Mouse (Mus musculus) forebrain, embryonic 15.5 days (tissue): ENCODE measurements around the gene Clec3a. TPM values are rescaled to one million over a fixed set of nuclear protein-coding genes. Genes with fewer than 3 reads are reported as not detected.

Experiments
- ATAC-seq: fragments of 200-750 bp; cut with Nextera tagmentation; replicated peaks from 2 replicates; pipeline ENCODE4 v1.8.0; 2017; ENCODE audit warnings: mild to moderate bottlenecking, moderate TSS enrichment, moderate library complexity
- H3K27ac ChIP-seq: fragments of 300-500 bp; sonication (generic); replicated peaks from 2 replicates; pipeline ENCODE4 v1.5.1; 2015; ENCODE audit warnings: mild to moderate bottlenecking, inconsistent platforms
- H3K27me3 ChIP-seq: fragments of 300-500 bp; sonication (generic); 2 replicates; pipeline ENCODE4 v1.6.1; 2015; ENCODE audit warnings: inconsistent platforms
- H3K36me3 ChIP-seq: fragments of 300-500 bp; sonication (generic); 2 replicates; pipeline ENCODE4 v1.6.1; 2015; ENCODE audit warnings: mild to moderate bottlenecking, inconsistent platforms
- H3K4me1 ChIP-seq: fragments of 300-500 bp; sonication (generic); 2 replicates; pipeline ENCODE4 v1.6.1; 2015; ENCODE audit warnings: inconsistent platforms
- H3K4me2 ChIP-seq: fragments of 300-500 bp; sonication (generic); replicated peaks from 2 replicates; pipeline ENCODE4 v1.6.1; 2015; ENCODE audit warnings: mild to moderate bottlenecking, inconsistent platforms
- H3K4me3 ChIP-seq: fragments of 300-500 bp; sonication (generic); 2 replicates; pipeline ENCODE4 v1.5.1; 2015; ENCODE audit warnings: mild to moderate bottlenecking, inconsistent platforms
- H3K9ac ChIP-seq: fragments of 300-500 bp; sonication (generic); replicated peaks from 2 replicates; pipeline ENCODE4 v1.6.1; 2015; ENCODE audit warnings: mild to moderate bottlenecking, inconsistent platforms
- H3K9me3 ChIP-seq: fragments of 300-500 bp; sonication (generic); 2 replicates; pipeline ENCODE4 v1.6.1; 2016; ENCODE audit warnings: inconsistent platforms
- WGBS: fragments of 180-500 bp; shearing (Covaris S2); methylation state at CpG from one replicate; pipeline ENCODE4 v1.1.7; 2015; ENCODE audit warnings: mixed read lengths; 5-methylcytosine and 5-hydroxymethylcytosine counted together
- polyA plus RNA-seq: library from polyadenylated mRNA; unstranded; fragments of >200 nt; fragmentation: Nextera tagmentation; extraction: Ambion mirVana; gene quantifications from 2 replicates; pipeline ENCODE4 v1.2.1, GENCODE M21; 2015

The Clec3a gene
- not detected in 2 replicates for polyA plus RNA-seq

DNA sequence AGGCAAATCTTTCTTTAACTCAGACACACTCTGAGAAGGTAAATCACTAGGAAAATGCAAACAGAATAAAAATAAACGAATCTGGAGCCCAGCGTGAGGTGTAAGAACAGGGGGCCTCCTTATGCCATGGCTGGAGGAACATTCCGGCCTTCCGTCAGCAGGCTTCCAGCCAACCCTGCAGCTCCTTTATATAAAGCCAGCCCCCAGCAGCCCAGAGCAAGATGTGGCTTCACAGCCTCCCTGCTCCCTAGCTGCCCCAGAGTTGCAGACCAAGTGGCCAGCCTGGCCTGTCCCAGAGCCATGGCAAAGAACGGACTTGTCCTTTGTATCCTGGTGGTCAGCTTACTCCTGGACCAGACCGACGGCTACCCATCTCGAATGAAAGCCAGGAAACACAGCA, at the start of gene Clec3a:
TSS of gene Clec3a (plus strand) at position 301 of the 400 bp plus-strand sequence.
- Histone ChIP-seq H3K36me3 (no peaks in the 10 kb centered on the region), H3K9ac (no peak within 1 kb of the TSS), H3K27ac (no peak within 1 kb of the TSS), H3K27me3 (no peaks in the 10 kb centered on the region), H3K4me1 (no peaks in the 10 kb centered on the region), H3K4me2 (no peak within 1 kb of the TSS), H3K4me3 (no peak within 1 kb of the TSS), H3K9me3 (no peaks in the 10 kb centered on the region)
- 86% methylated on average over 8 of the region's 8 CpGs for WGBS
- ATAC-seq, result no peak

DNA sequence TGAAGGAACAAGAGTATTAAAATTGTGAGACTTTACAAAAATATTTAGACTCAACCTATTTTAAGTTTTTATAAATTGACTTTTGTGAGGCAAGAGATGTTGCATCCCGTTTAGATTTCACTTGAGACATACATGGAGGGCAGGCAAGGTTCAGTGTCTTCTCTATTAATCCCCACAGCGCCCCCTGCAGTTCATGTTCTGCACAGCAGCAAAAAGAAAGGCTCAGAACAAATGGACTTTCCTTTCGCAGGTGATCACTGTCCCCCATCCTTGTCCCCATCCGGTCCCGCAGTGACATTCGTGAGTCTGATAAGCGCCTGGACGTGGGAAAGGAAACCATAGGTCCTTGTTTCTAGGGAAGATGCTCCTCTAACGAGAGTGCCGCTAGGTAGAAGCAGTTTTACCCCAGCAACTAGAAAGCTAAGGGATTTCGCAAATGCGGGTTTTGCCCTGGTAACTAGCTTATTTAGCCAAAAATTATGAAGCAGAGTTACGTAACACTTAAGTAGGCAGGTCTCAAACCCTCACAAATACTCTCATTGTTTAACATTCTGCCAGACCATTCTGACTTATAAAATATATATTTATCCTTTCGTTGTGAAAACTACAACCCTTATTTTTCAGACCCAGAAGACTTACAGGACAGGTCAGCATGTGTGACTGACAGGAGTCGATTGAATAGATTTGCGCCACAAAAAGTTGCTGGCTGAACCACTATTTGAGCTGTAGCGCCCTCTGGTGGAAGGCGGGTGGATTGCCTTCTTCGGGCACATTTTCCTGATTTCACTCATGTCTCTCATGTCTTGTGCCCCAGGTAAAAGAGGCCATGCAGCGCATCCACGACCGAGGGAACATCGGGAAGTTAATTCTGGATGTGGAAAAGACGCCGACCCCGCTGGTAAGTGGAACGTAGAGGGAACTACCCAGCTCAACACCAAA, 48.6 kb upstream of the Clec3a start:
- H3K9ac ChIP-seq, result no peak overlapping the region
- H3K4me3 ChIP-seq, result no peak overlapping the region
- no peak overlapping the region for H3K27ac ChIP-seq
- no peaks in the 10 kb centered on the region for H3K27me3 ChIP-seq
- peaks cover 5% of the 10 kb centered on the region; the same call in 1 of the 2 replicates for H3K4me1 ChIP-seq
- peak overlapping the region; percentile 23 for H3K4me2 ChIP-seq
- WGBS, result 39% methylated on average over 27 of the region's 27 CpGs
- H3K9me3 ChIP-seq, result no peaks in the 10 kb centered on the region
- no peaks in the 10 kb centered on the region for H3K36me3 ChIP-seq
- ATAC-seq, result no peak

DNA sequence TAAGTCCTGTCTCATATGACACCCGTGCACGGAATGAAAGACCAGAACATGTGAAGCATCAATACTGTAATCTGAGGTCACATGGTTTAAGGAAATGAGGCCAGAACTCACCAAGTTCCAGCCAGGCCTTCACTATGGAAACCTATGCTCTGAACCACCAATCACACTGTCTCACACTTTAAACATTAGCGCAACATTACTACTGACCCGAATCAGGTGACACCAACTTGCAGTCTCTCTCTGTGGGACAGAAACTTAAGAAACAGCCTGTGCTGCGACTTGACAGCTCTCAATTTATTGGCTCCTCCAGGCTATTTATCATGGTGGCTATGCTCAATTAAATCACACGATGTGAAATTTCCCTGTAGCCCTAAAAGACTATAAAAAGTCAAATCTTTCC, 43.5 kb upstream of the Clec3a start:
- no peak for ATAC-seq
- WGBS, result 90% methylated on average over 6 of the region's 6 CpGs

DNA sequence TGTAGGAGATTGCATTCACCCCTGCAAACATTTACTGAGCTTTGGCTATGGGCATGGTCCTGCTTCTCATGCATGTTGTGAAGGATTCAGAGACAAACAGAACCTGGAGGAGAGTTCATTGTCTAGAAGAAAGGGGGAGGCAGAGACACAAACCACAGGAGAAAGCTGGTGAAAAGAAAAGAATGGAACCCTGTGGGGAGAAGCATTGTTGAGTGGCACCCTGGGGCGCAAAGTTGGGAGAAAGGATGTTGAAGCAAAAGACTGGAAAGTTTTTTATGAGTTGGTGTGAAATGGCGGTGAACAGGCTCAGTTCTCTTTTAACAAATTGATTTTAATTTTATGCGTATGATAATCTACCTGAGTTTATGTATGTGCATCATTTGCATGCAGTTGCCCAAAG, 33.7 kb upstream of the Clec3a start:
- no peaks in the 10 kb centered on the region for H3K9me3 ChIP-seq
- H3K4me2 ChIP-seq, result no peak overlapping the region
- no peaks in the 10 kb centered on the region for H3K4me1 ChIP-seq
- H3K27me3 ChIP-seq, result no peaks in the 10 kb centered on the region
- ATAC-seq, result no peak
- no peaks in the 10 kb centered on the region for H3K36me3 ChIP-seq
- no peak overlapping the region for H3K9ac ChIP-seq
- H3K4me3 ChIP-seq, result no peak overlapping the region
- no peak overlapping the region for H3K27ac ChIP-seq
- 75% methylated on average over 3 of the region's 3 CpGs for WGBS

More for the DNA sequence above, 43.5 kb upstream of the Clec3a start:
- H3K27ac ChIP-seq, result no peak overlapping the region
- no peaks in the 10 kb centered on the region for H3K36me3 ChIP-seq
- H3K27me3 ChIP-seq, result no peaks in the 10 kb centered on the region
- no peak overlapping the region for H3K4me3 ChIP-seq
- H3K4me1 ChIP-seq, result peaks cover 1% of the 10 kb centered on the region; the same call in 1 of the 2 replicates
- H3K9me3 ChIP-seq, result no peaks in the 10 kb centered on the region
- no peak overlapping the region for H3K9ac ChIP-seq
- no peak overlapping the region for H3K4me2 ChIP-seq

DNA sequence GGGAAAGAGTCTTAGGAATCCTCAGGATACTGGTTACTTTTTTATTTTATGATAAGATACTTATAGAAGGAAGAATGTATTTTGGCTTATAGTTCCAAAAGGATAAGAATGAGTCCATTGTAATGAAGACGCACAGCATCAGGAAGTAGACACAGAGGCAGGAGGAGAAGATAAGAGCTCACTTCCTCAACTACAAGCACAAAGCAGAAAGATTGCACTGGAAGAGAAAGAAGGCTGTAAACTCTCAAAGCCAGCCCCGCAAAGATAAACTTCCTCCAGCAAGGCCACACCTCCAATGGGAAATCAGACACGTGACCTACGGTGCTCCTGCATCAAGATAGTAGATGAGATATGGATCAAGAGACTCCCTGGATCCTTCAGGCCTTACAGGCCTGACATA, 30.4 kb upstream of the Clec3a start:
- Histone ChIP-seq H3K9ac (no peak overlapping the region), H3K27me3 (no peaks in the 10 kb centered on the region), H3K27ac (no peak overlapping the region), H3K4me2 (no peak overlapping the region), H3K9me3 (no peaks in the 10 kb centered on the region), H3K4me3 (no peak overlapping the region), H3K36me3 (no peaks in the 10 kb centered on the region), H3K4me1 (no peaks in the 10 kb centered on the region)
- no peak for ATAC-seq
- whole genome bisulfite sequencing, result 87% methylated on average over 4 of the region's 4 CpGs

DNA sequence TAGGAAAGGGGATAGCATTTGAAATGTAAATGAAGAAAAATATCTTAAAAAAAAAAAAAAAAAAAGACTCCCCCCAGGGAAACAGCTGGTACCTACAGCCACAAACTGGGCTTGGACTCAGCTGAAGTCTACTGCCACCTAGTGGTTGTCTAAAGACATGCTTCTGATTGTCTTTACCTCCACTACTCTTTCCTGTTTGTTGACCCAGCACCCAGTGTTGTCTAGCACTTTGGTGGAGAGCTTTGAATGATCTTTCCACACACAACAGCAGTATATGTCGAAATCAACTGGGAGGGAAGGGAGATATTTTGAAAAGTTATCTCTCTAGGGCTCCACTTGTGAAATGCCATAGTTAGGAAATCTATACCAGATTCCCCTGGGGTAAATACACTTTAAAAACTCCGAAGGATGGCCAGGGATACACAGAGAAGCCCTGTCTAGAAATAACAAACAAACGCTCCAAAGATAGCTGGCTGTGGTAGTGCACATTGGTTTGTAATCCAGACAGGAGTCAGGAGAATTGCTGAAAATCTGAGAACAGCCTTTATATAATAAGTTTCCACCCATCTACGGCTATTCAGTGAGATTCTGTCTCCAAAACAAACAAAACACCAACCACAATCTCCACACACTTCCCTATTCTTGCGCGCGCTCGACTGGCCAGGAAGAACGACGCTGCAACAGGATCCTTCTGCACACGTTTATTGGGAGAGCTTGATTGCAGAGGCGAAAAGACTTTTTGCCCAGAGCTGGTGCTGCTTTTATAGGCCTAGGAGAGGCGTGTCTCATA, 27.2 kb upstream of the Clec3a start:
- Histone ChIP-seq H3K27ac (no peak overlapping the region), H3K27me3 (no peaks in the 10 kb centered on the region), H3K4me2 (no peak overlapping the region), H3K36me3 (no peaks in the 10 kb centered on the region), H3K4me3 (no peak overlapping the region), H3K9me3 (no peaks in the 10 kb centered on the region), H3K9ac (no peak overlapping the region), H3K4me1 (no peaks in the 10 kb centered on the region)
- WGBS, result 86% methylated on average over 12 of the region's 13 CpGs
- no peak for ATAC-seq

DNA sequence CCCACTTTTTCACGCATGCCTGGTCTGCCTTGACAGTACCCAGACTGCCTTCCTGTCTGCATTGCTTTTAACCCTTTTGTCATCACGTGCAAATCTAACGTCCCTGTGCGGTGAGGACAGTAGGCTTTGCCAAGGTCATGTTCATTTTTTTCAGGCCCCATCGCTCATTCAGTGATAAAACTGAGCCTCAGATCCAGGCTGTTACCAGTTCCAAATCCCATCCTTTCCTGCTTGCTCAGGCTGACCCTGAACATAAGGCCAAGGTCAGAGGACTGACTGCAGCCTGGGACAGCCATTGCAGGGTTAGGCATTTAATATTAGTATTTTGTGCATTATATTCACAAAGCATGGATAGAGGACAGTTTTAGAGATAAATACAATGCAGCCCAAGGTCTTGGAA, 19.6 kb upstream of the Clec3a start:
- Histone ChIP-seq H3K36me3 (no peaks in the 10 kb centered on the region), H3K27ac (no peak overlapping the region), H3K4me2 (no peak overlapping the region), H3K9me3 (no peaks in the 10 kb centered on the region), H3K27me3 (no peaks in the 10 kb centered on the region), H3K4me3 (no peak overlapping the region), H3K9ac (no peak overlapping the region), H3K4me1 (no peaks in the 10 kb centered on the region)
- WGBS, result 94% methylated on average over 5 of the region's 5 CpGs
- ATAC-seq, result no peak

DNA sequence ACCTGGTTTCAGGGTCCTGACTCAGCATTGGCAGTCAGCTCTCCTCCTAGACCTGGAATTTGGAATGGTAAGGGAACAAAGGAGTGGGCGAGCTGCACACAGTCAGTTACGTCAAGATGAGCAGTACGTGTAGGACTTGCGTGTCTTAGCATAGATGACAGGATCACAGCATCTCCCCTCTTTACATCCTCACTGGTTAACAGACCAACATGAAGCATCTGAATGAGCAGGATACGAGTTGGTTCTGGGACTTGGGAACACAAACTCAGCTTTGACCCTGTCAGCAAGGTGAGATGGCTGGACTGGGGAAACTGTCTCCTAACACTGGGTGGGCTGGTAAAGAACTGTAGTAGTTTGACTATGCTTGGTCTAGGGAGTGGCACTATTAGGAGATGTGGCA, 18.6 kb upstream of the Clec3a start:
- no peaks in the 10 kb centered on the region for H3K36me3 ChIP-seq
- H3K9me3 ChIP-seq, result no peaks in the 10 kb centered on the region
- no peak overlapping the region for H3K27ac ChIP-seq
- WGBS, result 94% methylated on average over 5 of the region's 5 CpGs
- ATAC-seq, result no peak
- no peaks in the 10 kb centered on the region for H3K4me1 ChIP-seq
- no peaks in the 10 kb centered on the region for H3K27me3 ChIP-seq
- H3K4me3 ChIP-seq, result no peak overlapping the region
- H3K9ac ChIP-seq, result no peak overlapping the region
- no peak overlapping the region for H3K4me2 ChIP-seq

DNA sequence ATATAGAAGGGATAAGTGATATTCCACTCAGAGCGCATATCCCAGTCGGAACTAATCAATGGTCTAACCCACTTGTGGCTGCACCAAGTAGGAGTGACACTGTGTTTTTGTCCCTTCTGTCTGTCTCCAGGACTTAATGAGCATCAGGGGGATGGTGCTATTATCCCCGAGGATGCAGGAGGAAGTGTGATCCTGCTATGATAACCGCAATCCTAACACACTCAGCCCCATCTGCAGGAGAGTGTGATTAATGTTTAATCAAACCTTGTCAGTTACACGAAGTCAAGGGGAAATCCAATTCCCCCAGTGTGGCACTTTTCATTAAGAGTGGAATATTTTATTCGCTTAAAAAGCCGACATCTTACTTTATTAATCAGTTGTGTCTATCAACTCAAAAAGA, 16.2 kb upstream of the Clec3a start:
- Histone ChIP-seq H3K4me1 (no peaks in the 10 kb centered on the region), H3K9me3 (no peaks in the 10 kb centered on the region), H3K4me2 (no peak overlapping the region), H3K36me3 (no peaks in the 10 kb centered on the region), H3K9ac (no peak overlapping the region), H3K27me3 (no peaks in the 10 kb centered on the region), H3K27ac (no peak overlapping the region), H3K4me3 (no peak overlapping the region)
- ATAC-seq, result no peak
- WGBS, result 65% methylated on average over 7 of the region's 7 CpGs

DNA sequence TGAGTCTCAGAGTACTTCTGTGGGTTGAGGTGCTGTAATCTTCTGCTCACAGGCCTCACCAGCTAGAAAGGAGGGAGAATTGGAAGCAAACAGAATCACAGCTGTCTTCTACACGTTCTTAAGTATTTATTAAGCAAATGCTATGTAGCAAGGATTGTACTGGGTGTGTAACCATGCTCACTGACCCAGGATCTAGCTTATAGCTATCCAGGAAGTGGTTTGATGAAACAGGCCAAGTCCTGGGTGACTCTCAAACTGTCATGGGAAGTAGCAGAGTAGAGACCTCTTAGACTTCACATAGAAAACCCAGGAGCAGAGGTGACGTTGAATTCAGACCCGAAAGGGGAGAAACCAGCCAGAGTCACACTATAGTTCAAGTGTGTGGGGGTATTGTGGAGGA, 6.5 kb upstream of the Clec3a start:
- H3K4me2 ChIP-seq, result no peak overlapping the region
- H3K27ac ChIP-seq, result no peak overlapping the region
- H3K9ac ChIP-seq, result no peak overlapping the region
- H3K27me3 ChIP-seq, result no peaks in the 10 kb centered on the region
- ATAC-seq, result no peak
- no peaks in the 10 kb centered on the region for H3K4me1 ChIP-seq
- H3K9me3 ChIP-seq, result no peaks in the 10 kb centered on the region
- no peaks in the 10 kb centered on the region for H3K36me3 ChIP-seq
- 82% methylated on average over 3 of the region's 3 CpGs for WGBS
- no peak overlapping the region for H3K4me3 ChIP-seq

DNA sequence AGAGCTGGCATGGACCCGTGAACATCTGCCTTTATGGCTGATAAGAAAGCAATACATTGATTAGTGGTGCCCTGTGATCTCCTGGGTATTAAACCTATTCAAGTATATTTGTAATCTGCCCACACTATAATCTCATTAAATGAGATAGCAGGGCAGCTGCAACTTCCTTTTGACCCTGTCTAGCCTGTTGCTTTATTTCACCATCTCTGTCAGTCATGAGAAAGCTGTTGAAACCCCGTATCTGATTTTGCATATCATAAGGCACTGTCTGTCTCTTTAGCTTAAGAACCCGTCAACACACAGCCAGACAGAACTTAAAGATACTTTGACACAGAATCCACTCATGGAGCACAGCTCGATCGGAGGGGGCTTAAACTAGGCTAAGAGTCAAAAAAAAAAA, 600 bp downstream of the Clec3a start:
- Histone ChIP-seq H3K9me3 (no peaks in the 10 kb centered on the region), H3K4me1 (no peaks in the 10 kb centered on the region), H3K4me3 (no peak overlapping the region), H3K27ac (no peak overlapping the region), H3K36me3 (no peaks in the 10 kb centered on the region), H3K4me2 (no peak overlapping the region), H3K27me3 (no peaks in the 10 kb centered on the region), H3K9ac (no peak overlapping the region)
- ATAC-seq, result no peak
- 80% methylated on average over 5 of the region's 5 CpGs for whole genome bisulfite sequencing

DNA sequence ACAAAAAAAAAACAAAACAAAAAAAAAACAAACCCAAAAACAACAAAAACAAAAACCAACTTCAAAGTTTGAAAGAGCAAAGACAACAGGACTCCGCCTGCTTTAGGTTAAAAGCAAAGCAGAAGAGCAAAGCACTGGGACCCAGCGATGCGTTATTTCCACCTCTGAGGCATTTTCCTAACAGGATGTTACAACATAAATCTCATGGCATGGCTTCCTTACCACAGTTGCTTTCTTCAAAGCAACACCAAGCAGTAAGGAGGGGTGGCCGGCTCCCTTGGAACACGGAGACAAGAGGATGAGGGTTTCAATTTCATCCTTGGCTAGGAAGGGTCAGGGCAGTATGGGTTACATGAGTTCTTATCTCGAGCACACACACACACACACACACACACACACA, 1.0 kb downstream of the Clec3a start:
- no peak for ATAC-seq
- H3K4me3 ChIP-seq, result no peak overlapping the region

More for the DNA sequence above, 1.0 kb downstream of the Clec3a start:
- no peak overlapping the region for H3K4me2 ChIP-seq
- no peaks in the 10 kb centered on the region for H3K9me3 ChIP-seq
- no peaks in the 10 kb centered on the region for H3K4me1 ChIP-seq
- 83% methylated on average over 6 of the region's 6 CpGs for WGBS
- H3K9ac ChIP-seq, result no peak overlapping the region
- no peak overlapping the region for H3K27ac ChIP-seq
- H3K27me3 ChIP-seq, result no peaks in the 10 kb centered on the region
- H3K36me3 ChIP-seq, result no peaks in the 10 kb centered on the region
